Mouse (Mus musculus): ENCODE data around the gene Rbp3. TPM values are rescaled to one million over a fixed set of nuclear protein-coding genes. Genes with fewer than 3 reads are reported as not detected.

The Rbp3 gene
- polyA plus RNA-seq, 1 experiment from 2014 or later: not detected

DNA sequence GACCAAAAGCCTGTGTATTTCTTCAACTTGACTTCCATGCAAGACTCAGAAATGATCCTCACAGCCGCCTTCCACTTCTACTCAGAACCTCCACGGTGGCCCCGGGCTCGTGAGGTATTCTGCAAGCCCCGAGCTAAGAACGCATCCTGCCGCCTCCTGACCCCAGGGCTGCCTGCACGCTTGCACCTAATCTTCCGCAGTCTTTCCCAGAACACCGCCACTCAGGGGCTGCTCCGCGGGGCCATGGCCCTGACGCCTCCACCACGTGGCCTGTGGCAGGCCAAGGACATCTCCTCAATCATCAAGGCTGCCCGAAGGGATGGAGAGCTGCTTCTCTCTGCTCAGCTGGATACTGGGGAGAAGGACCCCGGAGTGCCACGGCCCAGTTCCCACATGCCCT is 21.9 kb upstream of the Rbp3 start:
- no peaks in the 10 kb centered on the region for H3K36me3 ChIP-seq (ENCODE audit: insufficient read depth)
- ATAC-seq (ENCODE audit: insufficient read depth) (no peak), DNase-seq (no peak)
- H3K9me3 ChIP-seq (ENCODE audit: low read depth, low read length): no peaks in the 10 kb centered on the region
- TF ChIP-seq CTCF (IDR thresholded peaks at IDR 0.05; ENCODE audit: low read depth): no peak
- H3K27me3 ChIP-seq (ENCODE audit: insufficient read depth, low read length): peaks cover 33% of the 10 kb centered on the region
- WGBS: 28% methylated on average over 17 of the region's 17 CpGs
- H3K4me1 ChIP-seq (ENCODE audit: insufficient read depth): no peaks in the 10 kb centered on the region
- H3K9ac ChIP-seq: no peak overlapping the region
- no peak overlapping the region for H3K4me3 ChIP-seq (ENCODE audit: low read depth, low read length)
- H3K27ac ChIP-seq (ENCODE audit: low read depth): no peak overlapping the region
- H3K4me2 ChIP-seq: no peak overlapping the region

DNA sequence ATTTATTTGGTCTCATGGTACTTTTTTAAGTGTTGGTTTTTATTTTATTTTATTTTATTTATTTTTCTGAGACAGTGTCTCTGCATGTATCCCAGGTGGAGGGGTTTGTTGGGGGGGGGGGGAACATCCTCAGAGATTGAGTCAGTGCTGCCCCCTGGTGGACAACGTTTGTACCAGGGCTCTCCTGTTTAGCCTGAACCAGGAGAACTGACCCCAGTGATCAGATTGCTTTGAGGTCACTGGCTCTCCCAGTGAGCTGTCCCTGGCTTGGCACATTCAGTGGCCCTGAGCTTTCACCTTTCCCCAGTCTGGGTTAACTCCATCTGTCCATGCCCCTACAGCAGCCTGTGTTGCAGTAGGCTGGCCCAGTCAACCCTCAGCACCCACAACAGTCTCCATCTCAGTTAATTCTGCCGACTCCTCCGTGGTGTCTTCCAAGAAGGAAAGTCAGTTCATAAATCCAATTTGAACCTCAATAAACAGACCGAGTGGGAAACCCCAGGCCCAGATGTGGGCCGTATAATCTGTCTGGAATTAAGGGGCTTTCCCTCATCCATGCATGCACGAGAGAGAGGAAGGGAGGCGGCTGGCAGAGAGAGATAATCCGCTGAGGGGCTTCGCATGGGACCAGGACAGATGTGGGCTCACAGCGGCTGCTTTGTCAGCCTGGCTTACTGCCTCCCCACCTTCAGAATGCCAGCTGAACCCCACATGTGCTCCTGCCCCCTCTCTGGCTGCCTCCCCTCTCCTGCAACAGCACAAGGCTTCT is 20.7 kb upstream of the Rbp3 start:
- peaks cover 33% of the 10 kb centered on the region for H3K27me3 ChIP-seq (ENCODE audit: insufficient read depth, low read length)
- no peak overlapping the region for H3K27ac ChIP-seq (ENCODE audit: low read depth)
- H3K4me3 ChIP-seq (ENCODE audit: low read depth, low read length): no peak overlapping the region
- H3K36me3 ChIP-seq (ENCODE audit: insufficient read depth): no peaks in the 10 kb centered on the region
- H3K4me1 ChIP-seq (ENCODE audit: insufficient read depth): no peaks in the 10 kb centered on the region
- DNase-seq: peak; percentile 76
- ATAC-seq (ENCODE audit: insufficient read depth): 0 out of 2 replicates have a peak, but pooled peaks have one; percentile 23
- TF ChIP-seq CTCF (IDR thresholded peaks at IDR 0.05; ENCODE audit: low read depth): peak; percentile 72
- no peak overlapping the region for H3K9ac ChIP-seq
- no peak overlapping the region for H3K4me2 ChIP-seq
- WGBS: 59% methylated on average over 10 of the region's 10 CpGs
- no peaks in the 10 kb centered on the region for H3K9me3 ChIP-seq (ENCODE audit: low read depth, low read length)

- DNase-seq (peak; percentile 84), ATAC-seq (ENCODE audit: insufficient read depth) (no peak)
- TF ChIP-seq CTCF (IDR thresholded peaks at IDR 0.05; ENCODE audit: low read depth): peak; percentile 73
- peaks cover 33% of the 10 kb centered on the region for H3K27me3 ChIP-seq (ENCODE audit: insufficient read depth, low read length)
- no peaks in the 10 kb centered on the region for H3K36me3 ChIP-seq (ENCODE audit: insufficient read depth)
- H3K27ac ChIP-seq (ENCODE audit: low read depth): no peak overlapping the region
- H3K9ac ChIP-seq: no peak overlapping the region
- no peaks in the 10 kb centered on the region for H3K4me1 ChIP-seq (ENCODE audit: insufficient read depth)
- H3K4me3 ChIP-seq (ENCODE audit: low read depth, low read length): no peak overlapping the region
- no peaks in the 10 kb centered on the region for H3K9me3 ChIP-seq (ENCODE audit: low read depth, low read length)
- H3K4me2 ChIP-seq: no peak overlapping the region
- 39% methylated on average over 5 of the region's 5 CpGs for WGBS
Observed at GRCm38 (mm10) chr14:33933778-33934317, 20.0 kb upstream of the Rbp3 start.

- 0 out of 2 replicates have a peak, but pooled peaks have one; percentile 38 for ATAC-seq (ENCODE audit: insufficient read depth)
- WGBS: 24% methylated on average over 9 of the region's 9 CpGs
Observed at GRCm38 (mm10) chr14:33939117-33939516, 14.7 kb upstream of the Rbp3 start.

DNA sequence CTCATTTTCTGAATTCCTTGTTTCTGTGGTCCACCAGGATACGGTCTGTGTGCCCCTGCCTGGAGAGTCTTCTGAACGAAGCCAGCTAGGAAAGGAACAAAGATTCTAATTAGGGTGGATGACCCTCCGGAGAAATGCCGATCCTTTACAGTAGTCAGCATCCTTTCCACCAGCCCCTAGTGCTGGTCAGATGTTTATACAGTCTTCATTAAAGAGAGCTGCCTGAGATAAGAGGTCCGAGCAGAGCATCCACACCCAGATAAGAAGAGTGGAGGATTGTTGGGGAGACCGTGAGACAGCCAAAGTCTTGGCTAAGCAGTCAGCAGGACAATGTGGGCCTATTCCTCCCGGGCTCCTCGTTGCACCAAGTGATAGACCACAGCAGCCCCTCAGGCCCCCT is 13.1 kb upstream of the Rbp3 start, which contains the start of gene Gdf2:
TSS of gene Gdf2 (plus strand) at position 301 of the 400 bp plus-strand sequence.
- Histone ChIP-seq H3K9me3 (ENCODE audit: low read depth, low read length) (no peaks in the 10 kb centered on the region), H3K4me1 (ENCODE audit: insufficient read depth) (no peaks in the 10 kb centered on the region), H3K4me2 (no peak within 1 kb of the TSS), H3K27ac (ENCODE audit: low read depth) (no peak within 1 kb of the TSS), H3K27me3 (ENCODE audit: insufficient read depth, low read length) (no peaks in the 10 kb centered on the region), H3K9ac (no peak within 1 kb of the TSS), H3K36me3 (ENCODE audit: insufficient read depth) (no peaks in the 10 kb centered on the region), H3K4me3 (ENCODE audit: low read depth, low read length) (no peak within 1 kb of the TSS)
- DNase-seq (no peak), ATAC-seq (ENCODE audit: insufficient read depth) (no peak)
- no peak for TF ChIP-seq CTCF (IDR thresholded peaks at IDR 0.05; ENCODE audit: low read depth)
- WGBS: 26% methylated on average over 8 of the region's 8 CpGs

More at GRCm38 (mm10) chr14:33939117-33939516, 14.7 kb upstream of the Rbp3 start:
- H3K27me3 ChIP-seq (ENCODE audit: insufficient read depth, low read length): no peaks in the 10 kb centered on the region
- DNase-seq: peak; percentile 90
- H3K9ac ChIP-seq: 0 out of 2 replicates have a peak overlapping the region, but pooled peaks have one; percentile 13
- H3K4me1 ChIP-seq (ENCODE audit: insufficient read depth): no peaks in the 10 kb centered on the region
- peak; percentile 90 for TF ChIP-seq CTCF (IDR thresholded peaks at IDR 0.05; ENCODE audit: low read depth)
- H3K27ac ChIP-seq (ENCODE audit: low read depth): no peak overlapping the region
- H3K4me2 ChIP-seq: peak overlapping the region; percentile 44
- no peak overlapping the region for H3K4me3 ChIP-seq (ENCODE audit: low read depth, low read length)
- H3K36me3 ChIP-seq (ENCODE audit: insufficient read depth): no peaks in the 10 kb centered on the region
- no peaks in the 10 kb centered on the region for H3K9me3 ChIP-seq (ENCODE audit: low read depth, low read length)

DNA sequence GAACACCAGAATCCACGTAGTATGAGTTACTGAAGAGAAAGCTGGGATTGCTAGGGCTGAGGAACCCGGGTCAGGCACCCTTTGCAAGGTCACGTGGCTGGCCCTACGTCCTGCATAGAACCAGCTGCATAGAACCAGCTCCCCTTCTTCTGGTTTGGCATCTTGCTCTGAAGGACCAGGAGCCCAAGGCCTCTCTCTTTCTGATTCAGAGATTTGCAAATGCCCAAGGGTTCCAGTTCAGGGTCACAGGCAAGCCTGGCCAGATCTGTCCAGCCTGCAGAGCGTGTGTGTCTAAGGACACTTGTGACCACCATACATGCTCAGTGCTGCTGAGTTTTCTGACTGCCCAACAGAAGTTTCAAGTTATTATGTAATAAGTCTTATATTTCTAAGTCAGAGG is 11.6 kb upstream of the Rbp3 start:
- no peaks in the 10 kb centered on the region for H3K9me3 ChIP-seq (ENCODE audit: low read depth, low read length)
- H3K4me3 ChIP-seq (ENCODE audit: low read depth, low read length): no peak overlapping the region
- ATAC-seq (ENCODE audit: insufficient read depth) (no peak), DNase-seq (no peak)
- no peak overlapping the region for H3K4me2 ChIP-seq
- no peak for TF ChIP-seq CTCF (IDR thresholded peaks at IDR 0.05; ENCODE audit: low read depth)
- WGBS: 64% methylated on average over 5 of the region's 5 CpGs
- no peaks in the 10 kb centered on the region for H3K36me3 ChIP-seq (ENCODE audit: insufficient read depth)
- H3K9ac ChIP-seq: no peak overlapping the region
- H3K27ac ChIP-seq (ENCODE audit: low read depth): no peak overlapping the region
- no peaks in the 10 kb centered on the region for H3K4me1 ChIP-seq (ENCODE audit: insufficient read depth)
- H3K27me3 ChIP-seq (ENCODE audit: insufficient read depth, low read length): no peaks in the 10 kb centered on the region

- Histone ChIP-seq H3K27me3 (ENCODE audit: insufficient read depth, low read length) (no peaks in the 10 kb centered on the region), H3K9me3 (ENCODE audit: low read depth, low read length) (no peaks in the 10 kb centered on the region), H3K4me2 (no peak overlapping the region), H3K4me1 (ENCODE audit: insufficient read depth) (no peaks in the 10 kb centered on the region), H3K9ac (no peak overlapping the region), H3K4me3 (ENCODE audit: low read depth, low read length) (no peak overlapping the region), H3K27ac (ENCODE audit: low read depth) (no peak overlapping the region), H3K36me3 (ENCODE audit: insufficient read depth) (no peaks in the 10 kb centered on the region)
- TF ChIP-seq CTCF (IDR thresholded peaks at IDR 0.05; ENCODE audit: low read depth): no peak
- DNase-seq (no peak), ATAC-seq (ENCODE audit: insufficient read depth) (no peak)
- 66% methylated on average over 6 of the region's 6 CpGs for WGBS
Observed at GRCm38 (mm10) chr14:33946125-33946524, 7.7 kb upstream of the Rbp3 start.
